Mouse (Mus musculus): ENCODE measurements around the gene Spink8. TPM values are rescaled to one million over a fixed set of nuclear protein-coding genes. Genes with fewer than 3 reads are reported as not detected.

Spink8 gene
- polyA plus RNA-seq, 2 experiments, result not detected

- Histone ChIP-seq H3K9me3 (ENCODE audit: control insufficient read depth, low read length) (no peaks in the 10 kb centered on the region), H3K4me2 (ENCODE audit: low read depth) (peak within 1 kb of the TSS; percentile 86), H3K9ac (replicated peaks) (peak within 1 kb of the TSS; percentile 96), H3K27ac (peak within 1 kb of the TSS; percentile 32), H3K4me1 (replicated peaks; ENCODE audit: control insufficient read depth in 2 of 2, insufficient read depth in 2 of 2, low read length in 1 of 2) (peaks cover 4 to 24% of the 10 kb centered on the region in 2 experiments), H3K27me3 (ENCODE audit: control insufficient read depth, insufficient read depth, low read length) (no peaks in the 10 kb centered on the region), H3K4me3 (ENCODE audit: insufficient read depth in 1 of 2, low read depth in 2 of 2, low read length in 2 of 2) (peak within 1 kb of the TSS; percentile 72 to 93), H3K36me3 (replicated peaks; ENCODE audit: control insufficient read depth, insufficient read depth, low read depth) (peaks cover 25% of the 10 kb centered on the region)
- TF ChIP-seq CTCF (IDR thresholded peaks at IDR 0.05; ENCODE audit: low read depth) (peak; percentile 75), EP300 (IDR thresholded peaks at IDR 0.05; ENCODE audit: low read depth) (no peak)
- ATAC-seq (ENCODE audit: insufficient read depth) (peak; percentile 88), DNase-seq (ENCODE audit: low read depth in 3 of 3, low spot score in 3 of 3) (peak; percentile 99 to 100 (median 100))
- 3% methylated on average over 33 of the region's 33 CpGs for WGBS (ENCODE audit: insufficient replicate concordance)
These were observed 63.0 kb downstream of the Spink8 start, which contains the start of gene Cdc25a for GRCm38 (mm10) chr9:109874797-109875691. TSS of gene Cdc25a (plus strand) at chr9:109875579.

DNA sequence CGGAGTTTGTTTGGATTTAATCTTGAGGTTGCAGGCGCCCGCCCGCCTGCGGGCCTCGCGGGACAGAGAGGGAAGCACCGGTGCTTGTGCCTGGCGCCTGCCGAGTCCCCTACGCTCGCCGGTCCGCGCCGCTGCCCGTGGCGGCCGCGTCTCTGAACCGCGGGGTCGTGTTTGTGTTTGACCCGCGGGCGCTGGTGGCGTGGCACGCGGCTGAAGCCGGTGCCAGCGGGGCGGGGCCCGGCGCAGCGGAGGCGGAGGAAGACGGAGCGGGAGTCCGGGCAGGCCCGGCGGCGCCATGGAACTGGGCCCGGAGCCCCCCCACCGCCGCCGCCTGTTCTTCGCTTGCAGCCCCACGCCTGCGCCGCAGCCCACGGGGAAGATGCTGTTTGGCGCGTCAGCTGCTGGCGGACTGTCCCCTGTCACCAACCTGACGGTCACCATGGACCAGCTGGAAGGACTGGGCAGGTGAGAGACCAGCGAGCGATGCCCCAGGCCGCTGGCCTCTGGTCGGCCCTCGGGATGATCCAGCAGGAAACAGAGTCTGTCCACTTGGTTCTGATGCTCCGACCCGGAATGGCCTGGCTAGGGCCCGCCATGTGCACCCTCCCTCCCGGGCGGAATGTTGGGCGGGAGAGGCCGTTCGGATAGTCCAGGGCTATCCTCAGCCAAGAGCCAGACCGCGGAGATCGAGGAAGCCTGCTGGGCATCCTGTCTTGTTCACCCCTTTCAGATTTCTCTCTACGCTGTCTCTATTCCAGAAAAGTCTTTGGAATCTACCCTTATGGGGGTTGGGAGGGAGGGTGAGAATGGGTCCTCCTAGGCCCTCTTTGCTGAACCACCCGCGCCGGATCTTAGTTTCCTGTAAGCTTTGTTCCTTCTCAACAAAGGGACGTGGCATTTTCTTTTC is 63.9 kb downstream of the Spink8 start:
- Histone ChIP-seq H3K36me3 (replicated peaks; ENCODE audit: control insufficient read depth, insufficient read depth, low read depth) (peaks cover 34% of the 10 kb centered on the region), H3K4me2 (ENCODE audit: low read depth) (peak overlapping the region; percentile 86), H3K9me3 (ENCODE audit: control insufficient read depth, low read length) (no peaks in the 10 kb centered on the region), H3K4me1 (replicated peaks; ENCODE audit: control insufficient read depth in 2 of 2, insufficient read depth in 2 of 2, low read length in 1 of 2) (peaks cover 3 to 19% of the 10 kb centered on the region in 2 experiments), H3K4me3 (ENCODE audit: insufficient read depth in 1 of 2, low read depth in 2 of 2, low read length in 2 of 2) (peak overlapping the region; percentile 72 to 93), H3K27ac (peak overlapping the region; percentile 32), H3K27me3 (ENCODE audit: control insufficient read depth, insufficient read depth, low read length) (no peaks in the 10 kb centered on the region), H3K9ac (replicated peaks) (peak overlapping the region; percentile 96)
- WGBS (ENCODE audit: insufficient replicate concordance), result under 1% methylated on average over 58 of the region's 76 CpGs
- TF ChIP-seq CTCF (IDR thresholded peaks at IDR 0.05; ENCODE audit: low read depth), result no peak
- TF ChIP-seq EP300 (IDR thresholded peaks at IDR 0.05; ENCODE audit: low read depth), result no peak
- DNase-seq (ENCODE audit: low read depth in 3 of 3, low spot score in 3 of 3) (no peak), ATAC-seq (ENCODE audit: insufficient read depth) (peak; percentile 79)

Other genes starting within 250 kb of the Spink8 start
- gene Fbxw15, start 244.0 kb upstream of the Spink8 start, polyA plus RNA-seq (2012; rRNA removed), result 0.02 TPM in 1 of 2 replicates, not detected in the other
- not detected in 2 replicates for gene Fbxw15, start 244.0 kb upstream of the Spink8 start, polyA plus RNA-seq (2014; fragmentation: Nextera tagmentation; extraction: Ambion mirVana)
- gene Fbxw24, start 186.2 kb upstream of the Spink8 start, polyA plus RNA-seq (2012; rRNA removed), result not detected in 2 replicates
- not detected in 2 replicates for gene Fbxw24, start 186.2 kb upstream of the Spink8 start, polyA plus RNA-seq (2014; fragmentation: Nextera tagmentation; extraction: Ambion mirVana)
- not detected in 2 replicates for gene Fbxw25, start 147.6 kb upstream of the Spink8 start, polyA plus RNA-seq (2012; rRNA removed)
- not detected in 2 replicates for gene Fbxw25, start 147.6 kb upstream of the Spink8 start, polyA plus RNA-seq (2014; fragmentation: Nextera tagmentation; extraction: Ambion mirVana)
- not detected in 2 replicates for gene Fbxw18, start 109.6 kb upstream of the Spink8 start, polyA plus RNA-seq (2012; rRNA removed)
- not detected in 2 replicates for gene Fbxw18, start 109.6 kb upstream of the Spink8 start, polyA plus RNA-seq (2014; fragmentation: Nextera tagmentation; extraction: Ambion mirVana)
- 0.01 TPM in 1 of 2 replicates, not detected in the other for gene Fbxw26, start 66.2 kb upstream of the Spink8 start, polyA plus RNA-seq (2012; rRNA removed)
- not detected in 2 replicates for gene Fbxw26, start 66.2 kb upstream of the Spink8 start, polyA plus RNA-seq (2014; fragmentation: Nextera tagmentation; extraction: Ambion mirVana)
- not detected in 2 replicates for gene Fbxw27, start 21.6 kb upstream of the Spink8 start, polyA plus RNA-seq (2012; rRNA removed)
- not detected in 2 replicates for gene Fbxw27, start 21.6 kb upstream of the Spink8 start, polyA plus RNA-seq (2014; fragmentation: Nextera tagmentation; extraction: Ambion mirVana)
- 34.0 and 34.3 TPM in 2 replicates for gene Nme6, start 20.5 kb downstream of the Spink8 start, polyA plus RNA-seq (2012; rRNA removed)
- gene Nme6, start 20.5 kb downstream of the Spink8 start, polyA plus RNA-seq (2014; fragmentation: Nextera tagmentation; extraction: Ambion mirVana), result 53.6 and 54.6 TPM in 2 replicates
- gene Camp, start 37.3 kb downstream of the Spink8 start, polyA plus RNA-seq (2012; rRNA removed), result 54.1 and 56.1 TPM in 2 replicates
- gene Camp, start 37.3 kb downstream of the Spink8 start, polyA plus RNA-seq (2014; fragmentation: Nextera tagmentation; extraction: Ambion mirVana), result 78.5 and 101 TPM in 2 replicates
- gene Cdc25a, start 63.3 kb downstream of the Spink8 start, polyA plus RNA-seq (2012; rRNA removed), result 7.6 and 10.8 TPM in 2 replicates
- 11.9 and 14.9 TPM in 2 replicates for gene Cdc25a, start 63.3 kb downstream of the Spink8 start, polyA plus RNA-seq (2014; fragmentation: Nextera tagmentation; extraction: Ambion mirVana)
- gene Map4, start 119.2 kb downstream of the Spink8 start, polyA plus RNA-seq (2012; rRNA removed), result 13.5 and 16.0 TPM in 2 replicates
- 6.6 and 7.7 TPM in 2 replicates for gene Map4, start 119.2 kb downstream of the Spink8 start, polyA plus RNA-seq (2014; fragmentation: Nextera tagmentation; extraction: Ambion mirVana)

Data from liver, embryonic 14.5 days (tissue).